8 mouse cellular contexts compared by ENCODE assay signal in the genomic region with DNA sequence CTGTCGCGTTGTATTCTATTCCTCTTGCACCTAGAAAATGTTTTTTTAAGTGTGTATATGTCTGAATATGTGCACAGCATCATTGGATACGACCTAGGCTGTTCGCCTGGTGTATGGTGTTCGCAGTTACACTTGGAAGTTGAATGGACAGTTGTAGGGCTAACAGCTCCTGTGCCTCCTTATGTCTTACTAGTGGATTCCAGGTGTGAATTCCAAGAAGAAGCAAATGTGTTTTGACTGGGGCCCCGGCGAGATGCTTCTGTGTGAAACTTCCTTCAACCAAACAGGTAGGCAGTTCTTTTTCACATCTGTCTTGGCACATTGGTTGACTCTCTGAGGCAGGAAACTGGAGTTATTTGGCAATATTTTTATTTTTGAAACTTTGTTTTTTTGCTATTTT. TPM values are rescaled to one million over a fixed set of nuclear protein-coding genes. Genes with fewer than 3 reads are reported as not detected.
DNase-seq lines count a peak whose midpoint lies in the region; ATAC-seq and TF ChIP-seq lines count a peak whose summit lies in the region.

No protein-coding gene starts in this region.

- H3K4me3 ChIP-seq in heart, embryonic 10.5 days = peak overlapping the region; percentile 80
- peak overlapping the region; percentile 74 to 91 (median 74) for H3K4me3 ChIP-seq in CH12.LX (replicated peaks in 1 of 3; ENCODE audit: low read depth in 2 of 3, low read length in 2 of 3, poor library complexity in 1 of 3)
- H3K4me3 ChIP-seq in forebrain, embryonic 15.5 days = peak overlapping the region; percentile 90
- peak overlapping the region; percentile 94 for H3K4me3 ChIP-seq in liver, embryonic 16.5 days (ENCODE audit: low read depth, low read length)

- H3K9ac ChIP-seq in CH12.LX (ENCODE audit: insufficient read depth, low read depth) = peak overlapping the region; percentile 66
- H3K9ac ChIP-seq in forebrain, embryonic 15.5 days (replicated peaks) = peak overlapping the region; percentile 85
- peak overlapping the region; percentile 86 for H3K9ac ChIP-seq in liver, embryonic 16.5 days (ENCODE audit: low read depth, low read length)

- H3K36me3 ChIP-seq in heart, embryonic 10.5 days = peaks cover 42% of the 10 kb centered on the region
- H3K36me3 ChIP-seq in CH12.LX (replicated peaks in 1 of 2; ENCODE audit: control insufficient read depth in 1 of 2, insufficient read depth in 1 of 2, low read length in 1 of 2) = peaks cover 36 to 43% of the 10 kb centered on the region in 2 experiments
- peaks cover 32% of the 10 kb centered on the region for H3K36me3 ChIP-seq in forebrain, embryonic 15.5 days
- peaks cover 25% of the 10 kb centered on the region for H3K36me3 ChIP-seq in liver, embryonic 16.5 days (ENCODE audit: control insufficient read depth, insufficient read depth)

- no peak for TF ChIP-seq CTCF in CH12.LX (conservative IDR thresholded peaks at IDR 0.05 in 1 of 2, IDR thresholded peaks at IDR 0.05 in 1 of 2; ENCODE audit: low read depth in 2 of 2, low read length in 2 of 2)

- no peak for DNase-seq in heart, embryonic 10.5 days (ENCODE audit: low spot score)
- DNase-seq in heart, postnatal 14 days = no peak
- DNase-seq in CH12.LX (ENCODE audit: extremely low read depth) = no peak
- no peak for DNase-seq in adrenal gland, adult (ENCODE audit: inconsistent age in 2 of 2, low spot score in 1 of 2)
- no peak for DNase-seq in left cerebral cortex, postnatal 4 days
- no peak for DNase-seq in ovary, postnatal 10 days (ENCODE audit: low spot score)

- no peak for TF ChIP-seq RAD21 in CH12.LX (IDR thresholded peaks at IDR 0.05; ENCODE audit: low read depth, low read length)

- dilution Hi-C loops in CH12.LX (cut with MboI; ENCODE audit: extremely low pct_ligation_motif_present, extremely low pct_unique_long_range_greater_than_20kb, low sequenced_read_pairs) = no loop called here

- peak overlapping the region; percentile 93 for H3K4me2 ChIP-seq in CH12.LX (ENCODE audit: insufficient read depth, low read depth, poor library complexity, severe bottlenecking)
- H3K4me2 ChIP-seq in forebrain, embryonic 15.5 days (replicated peaks) = peak overlapping the region; percentile 87
- H3K4me2 ChIP-seq in liver, embryonic 16.5 days (ENCODE audit: low read depth, low read length) = peak overlapping the region; percentile 86

- no peak for ATAC-seq in forebrain, embryonic 15.5 days (replicated peaks)
- ATAC-seq in liver, embryonic 16.5 days (ENCODE audit: low read depth) = no peak

- peaks cover 17% of the 10 kb centered on the region for H3K4me1 ChIP-seq in heart, embryonic 10.5 days
- peaks cover 0 to 34% of the 10 kb centered on the region in 2 experiments; a peak in 2 of 4 replicates for H3K4me1 ChIP-seq in CH12.LX (ENCODE audit: control insufficient read depth in 1 of 2, insufficient read depth in 2 of 2)
- H3K4me1 ChIP-seq in forebrain, embryonic 15.5 days = peaks cover 19% of the 10 kb centered on the region
- peaks cover 15% of the 10 kb centered on the region for H3K4me1 ChIP-seq in liver, embryonic 16.5 days (ENCODE audit: control insufficient read depth, low read depth, low read length)

- intact Hi-C loops in heart, postnatal 14 days (cut with DNase I) = no loop called here
- intact Hi-C loops in left cerebral cortex, postnatal 4 days (cut with DNase I) = no loop called here

- no peak for TF ChIP-seq EP300 in CH12.LX (IDR thresholded peaks at IDR 0.05; ENCODE audit: low read length)

- H3K27me3 ChIP-seq in heart, embryonic 10.5 days (ENCODE audit: insufficient read depth, poor library complexity, severe bottlenecking) = no peaks in the 10 kb centered on the region
- H3K27me3 ChIP-seq in CH12.LX (replicated peaks) = no peaks in the 10 kb centered on the region
- H3K27me3 ChIP-seq in forebrain, embryonic 15.5 days = no peaks in the 10 kb centered on the region
- H3K27me3 ChIP-seq in liver, embryonic 16.5 days (ENCODE audit: control insufficient read depth, insufficient read depth, low read depth, low read length) = no peaks in the 10 kb centered on the region

- no peak for TF ChIP-seq POLR2A in CH12.LX (IDR thresholded peaks at IDR 0.05; ENCODE audit: low read depth, low read length)

- peak overlapping the region; percentile 99 for H3K27ac ChIP-seq in heart, embryonic 10.5 days
- no peak overlapping the region for H3K27ac ChIP-seq in CH12.LX (ENCODE audit: insufficient read depth, low read depth)
- no peak overlapping the region for H3K27ac ChIP-seq in forebrain, embryonic 15.5 days (replicated peaks)
- no peak overlapping the region for H3K27ac ChIP-seq in liver, embryonic 16.5 days (ENCODE audit: low read length)

- peaks cover 51% of the 10 kb centered on the region for H3K79me2 ChIP-seq in CH12.LX (replicated peaks; ENCODE audit: control insufficient read depth, extremely low read depth, insufficient read depth, poor library complexity, severe bottlenecking)

- no peaks in the 10 kb centered on the region for H3K9me3 ChIP-seq in heart, embryonic 10.5 days
- no peaks in the 10 kb centered on the region for H3K9me3 ChIP-seq in CH12.LX (replicated peaks; ENCODE audit: low read length)
- no peaks in the 10 kb centered on the region for H3K9me3 ChIP-seq in forebrain, embryonic 15.5 days
- H3K9me3 ChIP-seq in liver, embryonic 16.5 days (replicated peaks; ENCODE audit: control insufficient read depth, low read length) = no peaks in the 10 kb centered on the region

- 13% methylated on average over 7 of the region's 7 CpGs for WGBS in heart, embryonic 10.5 days
- WGBS in forebrain, embryonic 15.5 days = 18% methylated on average over 7 of the region's 7 CpGs
- WGBS in liver, embryonic 16.5 days (ENCODE audit: insufficient replicate concordance) = 11% methylated on average over 7 of the region's 7 CpGs

- in situ Hi-C loops in CH12.LX (cut with MboI; ENCODE audit: low pct_ligation_motif_present, low pct_unique_long_range_greater_than_20kb, low sequenced_read_pairs) = no loop called here

TF ChIP-seq in CH12.LX, 34 proteins besides CTCF, POLR2A, EP300 and RAD21:
- TF ChIP-seq KAT2A (IDR thresholded peaks at IDR 0.05; ENCODE audit: insufficient replicate concordance, low read length) (no peak), GABPA (IDR thresholded peaks at IDR 0.05; ENCODE audit: insufficient replicate concordance, low read depth, low read length) (no peak), TCF12 (IDR thresholded peaks at IDR 0.05; ENCODE audit: low read depth, low read length) (no peak), CHD1 (IDR thresholded peaks at IDR 0.05; ENCODE audit: low read depth, low read length) (no peak), ZNF384 (IDR thresholded peaks at IDR 0.05; ENCODE audit: low read depth, low read length) (no peak), ELF1 (IDR thresholded peaks at IDR 0.05; ENCODE audit: low read depth, low read length) (no peak), CHD2 (IDR thresholded peaks at IDR 0.05; ENCODE audit: low read length) (no peak; the same call in 1 of the 2 replicates)

RNA-seq across cellular contexts. Expression of gene Nup85, which starts 0.7 kb away (rescaled TPM):
- polyA plus RNA-seq in heart, embryonic 10.5 days (2016; fragmentation: Nextera tagmentation; extraction: Ambion mirVana) = 179 and 208 TPM in 2 replicates
- 10 to 100 TPM; 20.9 to 22.3 TPM for total RNA-seq in heart, postnatal 14 days (2021)
- total RNA-seq in CH12.LX (2012; rRNA removed) (290 and 340 TPM in 2 replicates), CH12.LX (2014; rRNA removed) (282 and 305 TPM in 2 replicates)
- 326 and 368 TPM in 2 replicates for polyA plus RNA-seq in CH12.LX (2012; ENCODE audit: insufficient read length, low read depth)
- 127 and 138 TPM in 2 replicates for polyA plus RNA-seq in forebrain, embryonic 15.5 days (2015; fragmentation: Nextera tagmentation; extraction: Ambion mirVana)
- 94.4 and 96.5 TPM in 2 replicates for polyA plus RNA-seq in liver, embryonic 16.5 days (2015; fragmentation: Nextera tagmentation; extraction: Ambion mirVana)
- 10 to 100 TPM; 66.6 to 73.4 TPM for total RNA-seq in left cerebral cortex, postnatal 4 days (2021)

RNA-seq across cellular contexts. Expression of gene Sumo2, which starts 28.9 kb away (rescaled TPM):
- polyA plus RNA-seq in heart, embryonic 10.5 days (2016; fragmentation: Nextera tagmentation; extraction: Ambion mirVana) = 713 and 931 TPM in 2 replicates
- 100 to 1,000 TPM; 165 to 189 TPM for total RNA-seq in heart, postnatal 14 days (2021)
- total RNA-seq in CH12.LX (2012; rRNA removed) (480 and 623 TPM in 2 replicates), CH12.LX (2014; rRNA removed) (1,752 and 1,801 TPM in 2 replicates)
- 960 and 1,020 TPM in 2 replicates for polyA plus RNA-seq in CH12.LX (2012; ENCODE audit: insufficient read length, low read depth)
- polyA plus RNA-seq in forebrain, embryonic 15.5 days (2015; fragmentation: Nextera tagmentation; extraction: Ambion mirVana) = 1,191 and 1,214 TPM in 2 replicates
- 270 and 312 TPM in 2 replicates for polyA plus RNA-seq in liver, embryonic 16.5 days (2015; fragmentation: Nextera tagmentation; extraction: Ambion mirVana)
- 100 to 1,000 TPM; 439 to 466 TPM for total RNA-seq in left cerebral cortex, postnatal 4 days (2021)

RNA-seq across cellular contexts. Expression of gene Mrps7, which starts 38.8 kb away (rescaled TPM):
- 105 and 108 TPM in 2 replicates for polyA plus RNA-seq in heart, embryonic 10.5 days (2016; fragmentation: Nextera tagmentation; extraction: Ambion mirVana)
- 10 to 100 TPM; 67.0 to 69.9 TPM for total RNA-seq in heart, postnatal 14 days (2021)
- 172 and 217 TPM in 2 replicates for total RNA-seq in CH12.LX (2012; rRNA removed)
- 154 and 168 TPM in 2 replicates for total RNA-seq in CH12.LX (2014; rRNA removed)
- 157 and 184 TPM in 2 replicates for polyA plus RNA-seq in CH12.LX (2012; ENCODE audit: insufficient read length, low read depth)
- 70.3 and 73.6 TPM in 2 replicates for polyA plus RNA-seq in forebrain, embryonic 15.5 days (2015; fragmentation: Nextera tagmentation; extraction: Ambion mirVana)
- 47.6 and 49.5 TPM in 2 replicates for polyA plus RNA-seq in liver, embryonic 16.5 days (2015; fragmentation: Nextera tagmentation; extraction: Ambion mirVana)
- 10 to 100 TPM; 43.0 to 44.1 TPM for total RNA-seq in left cerebral cortex, postnatal 4 days (2021)

RNA-seq across cellular contexts. Expression of gene Gga3, which starts 38.9 kb away (rescaled TPM):
- polyA plus RNA-seq in heart, embryonic 10.5 days (2016; fragmentation: Nextera tagmentation; extraction: Ambion mirVana) = 25.4 and 25.7 TPM in 2 replicates
- 10 to 100 TPM; 17.8 to 19.0 TPM for total RNA-seq in heart, postnatal 14 days (2021)
- total RNA-seq in CH12.LX (2012; rRNA removed) (18.7 and 22.6 TPM in 2 replicates), CH12.LX (2014; rRNA removed) (7.7 TPM in 2 replicates)
- polyA plus RNA-seq in CH12.LX (2012; ENCODE audit: insufficient read length, low read depth) = 37.2 and 39.8 TPM in 2 replicates
- 28.1 and 28.2 TPM in 2 replicates for polyA plus RNA-seq in forebrain, embryonic 15.5 days (2015; fragmentation: Nextera tagmentation; extraction: Ambion mirVana)
- 7.9 TPM in 2 replicates for polyA plus RNA-seq in liver, embryonic 16.5 days (2015; fragmentation: Nextera tagmentation; extraction: Ambion mirVana)
- 10 to 100 TPM; 83.9 to 85.2 TPM for total RNA-seq in left cerebral cortex, postnatal 4 days (2021)

RNA-seq across cellular contexts. Expression of gene Mif4gd, which starts 47.8 kb away (rescaled TPM):
- polyA plus RNA-seq in heart, embryonic 10.5 days (2016; fragmentation: Nextera tagmentation; extraction: Ambion mirVana) = 19.6 and 22.7 TPM in 2 replicates
- total RNA-seq in heart, postnatal 14 days (2021) = 10 to 100 TPM; 41.0 to 46.6 TPM
- total RNA-seq in CH12.LX (2012; rRNA removed) (143 and 177 TPM in 2 replicates), CH12.LX (2014; rRNA removed) (160 and 174 TPM in 2 replicates)
- 131 and 143 TPM in 2 replicates for polyA plus RNA-seq in CH12.LX (2012; ENCODE audit: insufficient read length, low read depth)
- polyA plus RNA-seq in forebrain, embryonic 15.5 days (2015; fragmentation: Nextera tagmentation; extraction: Ambion mirVana) = 9.1 and 11.4 TPM in 2 replicates
- polyA plus RNA-seq in liver, embryonic 16.5 days (2015; fragmentation: Nextera tagmentation; extraction: Ambion mirVana) = 28.4 and 28.6 TPM in 2 replicates
- 10 to 100 TPM; 13.3 to 14.1 TPM for total RNA-seq in left cerebral cortex, postnatal 4 days (2021)
